Mouse (Mus musculus) lung, postnatal 0 days (tissue): ENCODE data around the gene Pde4d.

Experiments
- CTCF ChIP-seq: IDR thresholded peaks from 2 replicates; pipeline ENCODE4 v1.5.1; 2016; ENCODE audit warnings: antibody characterized with exemption, mild to moderate bottlenecking
- EP300 ChIP-seq: IDR thresholded peaks from 2 replicates; pipeline ENCODE4 v1.6.1; 2016; ENCODE audit warnings: antibody characterized with exemption, mild to moderate bottlenecking, control low read depth

GRCm38 (mm10) chr13:109624772-109625349 lies 1175.1 kb downstream of the Pde4d start:
- TF ChIP-seq CTCF = no peak
- no peak for TF ChIP-seq EP300
